Mouse (Mus musculus) forebrain, embryonic 16.5 days (tissue): ENCODE measurements at regions not wholly inside any gene's neighbourhood (a gene's known extent, or its start where the extent isn't known, plus 50 kb on each side); places are given as distances from the start of the nearest gene placed in this dataset.

Experiments used
- ATAC-seq: fragments of 200-750 bp; cut with Nextera tagmentation; 2 replicates; pipeline ENCODE4 v1.8.0; 2017; ENCODE audit warnings: mild to moderate bottlenecking, moderate library complexity
- H3K27ac ChIP-seq: fragments of 300-500 bp; sonication (generic); 2 replicates; pipeline ENCODE4 v1.5.1; 2014; ENCODE audit warnings: low read length, control low read depth
- H3K27me3 ChIP-seq: fragments of 300-500 bp; sonication (generic); replicated peaks from 2 replicates; pipeline ENCODE4 v1.6.1; 2014; ENCODE audit warnings: low read length; ENCODE audit not compliant: control insufficient read depth, insufficient read depth
- H3K36me3 ChIP-seq: fragments of 300-500 bp; sonication (generic); 2 replicates; pipeline ENCODE4 v1.6.1; 2014; ENCODE audit not compliant: control insufficient read depth, insufficient read depth
- H3K4me1 ChIP-seq: fragments of 300-500 bp; sonication (generic); replicated peaks from 2 replicates; pipeline ENCODE4 v1.6.1; 2014; ENCODE audit warnings: low read length; ENCODE audit not compliant: control insufficient read depth, insufficient read depth
- H3K4me2 ChIP-seq: fragments of 300-500 bp; sonication (generic); 2 replicates; pipeline ENCODE4 v1.6.1; 2014; ENCODE audit warnings: mild to moderate bottlenecking, low read length, control low read depth
- H3K4me3 ChIP-seq: fragments of 300-500 bp; sonication (generic); replicated peaks from 2 replicates; pipeline ENCODE4 v1.5.1; 2014; ENCODE audit warnings: mild to moderate bottlenecking, low read length, control low read depth
- H3K9ac ChIP-seq: fragments of 300-500 bp; sonication (generic); replicated peaks from 2 replicates; pipeline ENCODE4 v1.6.1; 2014; ENCODE audit warnings: low read depth, low read length, control low read depth
- H3K9me3 ChIP-seq: fragments of 300-500 bp; sonication (generic); 2 replicates; pipeline ENCODE4 v1.6.1; 2016; ENCODE audit warnings: low read length; ENCODE audit not compliant: control insufficient read depth
- WGBS: fragments of 180-500 bp; shearing (Covaris S2); extraction: QIAGEN DNeasy Blood & Tissue Kit; methylation state at CpG from one replicate; pipeline ENCODE4 v1.1.7; 2014; 5-methylcytosine and 5-hydroxymethylcytosine counted together

DNA sequence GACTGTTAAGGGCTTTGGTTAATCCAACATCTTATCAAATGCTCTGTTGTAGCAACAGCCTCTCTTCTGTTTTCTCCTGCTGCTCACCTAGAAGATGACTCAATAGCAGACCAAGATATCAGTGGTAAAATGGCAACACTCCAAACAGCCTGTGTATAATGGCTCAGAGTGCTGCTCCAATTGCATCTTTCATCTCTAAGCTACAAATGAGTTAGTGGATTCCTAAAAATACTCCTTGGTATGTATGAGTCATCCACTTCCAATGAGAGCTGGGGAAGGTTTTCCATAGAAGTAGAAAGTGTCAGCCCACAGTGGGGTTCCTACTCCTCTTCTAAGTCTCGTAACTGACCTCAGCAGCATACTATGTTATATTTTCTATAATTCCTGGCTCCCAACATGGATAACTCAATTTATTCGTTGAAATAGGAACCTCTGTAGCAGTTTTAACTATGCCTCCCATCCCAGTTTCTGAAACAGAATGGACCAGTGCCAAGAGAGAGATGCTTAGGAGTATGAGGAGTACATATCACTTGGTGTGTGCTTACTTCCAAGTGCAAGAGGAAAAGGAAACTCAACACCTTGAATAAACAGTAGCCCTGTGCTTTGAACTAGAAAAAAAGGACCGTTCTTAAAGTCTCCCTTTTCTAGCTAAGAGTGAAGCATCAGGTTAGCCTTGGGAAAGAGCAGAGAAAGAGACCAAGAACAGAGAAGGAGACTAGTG lies 612.5 kb upstream of the Klf6 start:
- no peak overlapping the region for H3K4me2 ChIP-seq
- no peak overlapping the region for H3K9ac ChIP-seq
- H3K4me1 ChIP-seq = no peaks in the 10 kb centered on the region
- H3K4me3 ChIP-seq = no peak overlapping the region
- H3K27me3 ChIP-seq = no peaks in the 10 kb centered on the region
- H3K27ac ChIP-seq = no peak overlapping the region
- no peaks in the 10 kb centered on the region for H3K9me3 ChIP-seq
- H3K36me3 ChIP-seq = no peaks in the 10 kb centered on the region
- WGBS = 58% methylated on average over 3 of the region's 3 CpGs
- no peak for ATAC-seq

DNA sequence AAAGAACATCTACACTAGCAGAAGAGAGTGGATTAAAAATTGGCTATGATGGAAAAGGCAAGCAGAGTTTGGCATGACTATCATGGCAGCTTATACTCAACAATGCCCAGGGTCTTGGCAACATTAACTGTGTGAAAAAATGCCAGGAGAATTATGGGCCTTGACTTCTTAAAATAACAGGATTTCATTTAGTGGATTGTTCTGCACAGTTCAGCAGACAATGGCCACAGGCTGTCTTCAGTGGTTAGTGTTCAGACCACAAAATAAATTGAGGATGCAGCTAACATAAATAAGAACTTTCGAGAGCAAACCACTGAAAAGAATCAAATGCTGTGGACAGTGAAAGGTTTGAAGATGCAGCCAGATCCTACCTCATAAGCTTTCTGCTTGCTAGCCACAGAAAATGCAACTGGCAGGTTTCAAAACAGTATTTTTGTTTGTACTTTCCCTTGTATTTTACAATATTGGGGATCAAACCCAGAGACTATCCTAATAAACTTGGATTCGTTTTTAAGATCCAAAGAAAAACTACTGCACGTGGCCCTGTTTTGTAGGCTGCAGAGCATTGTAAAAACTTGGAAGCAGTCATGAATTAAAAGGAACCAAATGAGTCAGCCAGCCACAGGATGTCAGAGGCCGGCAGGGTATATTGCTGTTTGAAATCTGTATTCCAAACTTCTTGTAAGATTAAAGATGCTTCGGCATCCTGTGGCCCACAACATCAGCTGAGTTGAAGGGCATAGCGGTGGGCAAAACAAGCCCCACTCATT lies 603.2 kb upstream of the Klf6 start:
- Histone ChIP-seq H3K27me3 (no peaks in the 10 kb centered on the region), H3K9ac (no peak overlapping the region), H3K36me3 (no peaks in the 10 kb centered on the region), H3K4me3 (no peak overlapping the region), H3K27ac (no peak overlapping the region), H3K4me1 (no peaks in the 10 kb centered on the region), H3K4me2 (no peak overlapping the region), H3K9me3 (no peaks in the 10 kb centered on the region)
- WGBS = 76% methylated on average over 6 of the region's 6 CpGs
- ATAC-seq = no peak

DNA sequence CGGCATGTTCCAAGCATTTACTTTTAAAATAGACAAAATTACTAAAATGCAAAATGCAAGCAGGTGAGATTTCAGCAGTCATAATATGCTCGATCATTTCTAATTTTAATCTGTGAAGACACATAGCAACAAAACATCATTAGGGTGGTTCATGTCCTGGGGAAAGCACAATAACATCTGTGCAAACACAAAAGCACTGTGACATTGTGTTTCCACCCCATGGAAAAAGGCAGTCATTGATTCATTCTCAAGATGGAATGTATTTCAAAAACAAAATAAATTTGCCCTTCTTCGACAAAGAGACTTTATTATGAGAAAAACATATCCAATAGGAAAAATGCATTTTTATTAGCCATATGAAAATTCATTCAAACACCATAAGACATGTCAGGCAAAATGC lies 601.5 kb upstream of the Klf6 start:
- Histone ChIP-seq H3K9ac (no peak overlapping the region), H3K27me3 (no peaks in the 10 kb centered on the region), H3K36me3 (no peaks in the 10 kb centered on the region), H3K9me3 (no peaks in the 10 kb centered on the region), H3K4me2 (no peak overlapping the region), H3K27ac (no peak overlapping the region), H3K4me3 (no peak overlapping the region), H3K4me1 (no peaks in the 10 kb centered on the region)
- ATAC-seq = no peak
- 81% methylated on average over 3 of the region's 3 CpGs for WGBS

DNA sequence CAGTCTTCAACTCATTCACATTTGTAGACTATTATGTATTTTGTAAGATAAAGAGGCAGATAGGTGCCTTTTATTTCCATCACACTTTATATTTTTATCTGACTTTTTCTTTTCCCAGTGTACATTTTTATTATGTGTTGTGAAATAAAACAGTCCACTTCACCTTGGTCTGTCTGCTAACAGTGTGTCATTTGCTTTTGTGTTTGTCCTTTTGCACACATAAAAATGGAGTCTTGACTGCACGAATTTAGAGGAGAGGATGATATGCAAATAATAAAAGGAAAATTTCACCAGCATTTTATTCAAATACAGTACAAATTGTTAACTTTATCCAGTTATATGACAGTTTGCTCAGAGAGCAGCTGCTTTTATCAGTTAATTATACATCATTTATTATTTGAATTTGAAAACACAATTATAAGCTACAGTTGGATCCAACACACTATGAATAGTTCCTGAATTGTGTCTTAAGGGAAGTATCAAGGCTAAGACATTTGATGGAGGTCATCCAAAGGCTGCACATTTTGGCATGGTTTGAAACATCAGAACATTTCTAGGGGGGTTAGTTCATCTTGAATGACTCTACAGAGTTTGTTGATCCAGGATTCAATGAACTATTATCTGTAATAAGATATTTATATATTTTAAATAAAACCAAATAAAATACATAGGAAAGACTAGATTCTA lies 588.6 kb upstream of the Klf6 start:
- no peak for ATAC-seq

DNA sequence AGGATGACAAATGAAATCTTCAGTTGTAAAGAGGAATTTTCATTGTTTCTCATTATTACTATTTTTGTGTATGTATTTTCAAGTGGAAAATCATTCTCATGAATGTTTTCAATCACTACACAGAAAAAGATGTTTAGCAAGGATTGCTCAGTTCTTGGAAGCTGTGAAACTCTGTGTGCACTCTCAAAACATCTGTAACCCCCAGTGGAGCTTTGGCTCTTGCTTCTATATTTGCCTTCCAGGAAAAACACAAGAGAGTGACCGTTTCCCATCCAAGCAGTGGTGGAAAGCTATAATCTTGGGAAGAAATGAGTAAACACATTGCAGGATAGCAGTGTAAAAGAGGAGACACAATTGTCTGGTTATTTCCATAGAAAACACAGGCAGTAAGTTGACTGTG lies 584.7 kb upstream of the Klf6 start:
- H3K9me3 ChIP-seq = no peaks in the 10 kb centered on the region
- no peaks in the 10 kb centered on the region for H3K36me3 ChIP-seq
- 57% methylated on average over 1 of the region's 1 CpGs for WGBS
- H3K4me2 ChIP-seq = no peak overlapping the region
- H3K4me1 ChIP-seq = no peaks in the 10 kb centered on the region
- no peak for ATAC-seq
- no peak overlapping the region for H3K9ac ChIP-seq
- H3K27ac ChIP-seq = no peak overlapping the region
- no peaks in the 10 kb centered on the region for H3K27me3 ChIP-seq
- H3K4me3 ChIP-seq = no peak overlapping the region

More for the DNA sequence above, 588.6 kb upstream of the Klf6 start:
- no peak overlapping the region for H3K27ac ChIP-seq
- 72% methylated on average over 1 of the region's 1 CpGs for WGBS
- H3K36me3 ChIP-seq = no peaks in the 10 kb centered on the region
- no peaks in the 10 kb centered on the region for H3K27me3 ChIP-seq
- no peaks in the 10 kb centered on the region for H3K9me3 ChIP-seq
- H3K4me1 ChIP-seq = no peaks in the 10 kb centered on the region
- no peak overlapping the region for H3K9ac ChIP-seq
- H3K4me2 ChIP-seq = no peak overlapping the region
- H3K4me3 ChIP-seq = no peak overlapping the region

DNA sequence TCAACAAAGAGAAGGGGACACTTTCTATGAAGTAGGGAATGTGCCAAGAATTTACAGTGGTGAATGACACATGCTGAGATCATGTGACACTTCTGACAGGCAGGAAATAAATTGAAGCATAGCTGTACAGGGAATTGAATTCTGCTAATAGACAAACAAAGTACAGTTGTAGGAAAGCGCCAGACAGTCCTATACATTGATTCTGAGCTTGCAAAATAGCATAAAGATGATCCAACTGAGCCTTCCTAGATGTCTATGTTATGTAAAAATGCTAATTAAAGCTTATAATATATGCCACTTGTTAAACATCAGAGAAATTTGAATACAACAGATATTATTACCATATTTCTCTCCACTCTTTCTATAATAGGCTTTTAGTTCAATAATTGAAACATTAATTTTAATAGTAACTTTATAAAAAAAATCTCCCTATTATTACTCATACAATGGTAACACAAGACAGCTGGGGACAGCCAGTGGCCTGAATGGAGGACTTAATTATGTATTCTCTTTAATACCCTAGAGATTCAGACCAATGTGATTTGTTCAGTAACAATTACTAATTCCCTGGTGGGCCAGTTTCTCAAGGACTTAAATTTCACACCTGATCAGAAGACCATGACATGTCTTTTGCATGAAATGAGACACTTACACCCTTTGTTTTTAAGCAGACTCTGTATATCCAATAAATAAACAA lies 571.4 kb upstream of the Klf6 start:
- Histone ChIP-seq H3K9me3 (no peaks in the 10 kb centered on the region), H3K4me3 (no peak overlapping the region), H3K27ac (no peak overlapping the region), H3K4me1 (no peaks in the 10 kb centered on the region), H3K36me3 (no peaks in the 10 kb centered on the region), H3K27me3 (no peaks in the 10 kb centered on the region), H3K4me2 (no peak overlapping the region), H3K9ac (no peak overlapping the region)
- 79% methylated on average over 1 of the region's 1 CpGs for WGBS
- ATAC-seq = no peak

DNA sequence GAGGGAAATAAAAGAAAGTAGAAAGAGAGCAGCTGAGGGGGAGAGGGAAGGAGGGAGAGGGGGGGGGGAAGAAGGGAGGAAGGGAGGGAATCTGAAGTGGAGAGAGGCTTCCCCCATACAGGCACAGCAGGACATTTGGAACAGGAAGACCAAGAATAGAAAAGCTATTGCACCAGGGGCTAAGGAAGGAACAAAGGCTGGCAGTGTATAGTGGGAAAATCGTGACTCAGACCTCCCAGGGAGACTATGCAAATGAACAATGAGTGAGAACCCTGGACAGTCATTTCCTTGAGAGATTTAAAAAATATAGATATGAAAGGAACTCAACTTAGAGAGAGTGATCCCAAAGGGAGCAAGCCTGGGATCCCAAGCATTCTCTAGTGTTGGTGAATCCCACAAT lies 559.1 kb upstream of the Klf6 start:
- H3K4me3 ChIP-seq = no peak overlapping the region
- H3K4me1 ChIP-seq = no peaks in the 10 kb centered on the region
- H3K9me3 ChIP-seq = no peaks in the 10 kb centered on the region
- H3K27me3 ChIP-seq = no peaks in the 10 kb centered on the region
- no peak overlapping the region for H3K27ac ChIP-seq
- no peaks in the 10 kb centered on the region for H3K36me3 ChIP-seq
- H3K9ac ChIP-seq = no peak overlapping the region
- ATAC-seq = 0 out of 2 replicates have a peak, but pooled peaks have one; percentile 33
- no peak overlapping the region for H3K4me2 ChIP-seq
- WGBS = 0% methylated on average over 1 of the region's 1 CpGs

DNA sequence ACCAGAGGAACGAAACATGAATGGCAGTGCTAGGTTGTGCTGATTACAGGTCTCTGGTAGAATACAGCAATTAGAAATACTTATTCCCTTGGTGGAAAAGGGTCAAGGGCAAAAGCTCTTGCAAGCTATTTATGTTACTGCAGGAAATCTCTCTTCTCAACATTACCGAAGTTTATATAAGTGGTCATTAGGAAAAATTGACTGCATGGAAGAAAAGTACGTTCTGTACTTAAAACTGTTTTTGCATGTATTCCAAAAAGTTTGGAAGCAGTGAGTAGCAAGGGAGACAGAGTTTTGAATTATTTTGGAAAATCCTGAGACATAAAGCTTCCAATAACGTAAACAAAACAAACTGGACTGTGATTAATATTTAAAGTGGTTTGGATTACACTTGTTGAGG lies 554.6 kb upstream of the Klf6 start:
- no peaks in the 10 kb centered on the region for H3K36me3 ChIP-seq
- no peak for ATAC-seq
- WGBS = 86% methylated on average over 4 of the region's 4 CpGs
- no peaks in the 10 kb centered on the region for H3K27me3 ChIP-seq
- no peaks in the 10 kb centered on the region for H3K9me3 ChIP-seq
- H3K4me1 ChIP-seq = no peaks in the 10 kb centered on the region
- no peak overlapping the region for H3K9ac ChIP-seq
- H3K4me3 ChIP-seq = no peak overlapping the region
- no peak overlapping the region for H3K4me2 ChIP-seq
- H3K27ac ChIP-seq = no peak overlapping the region

DNA sequence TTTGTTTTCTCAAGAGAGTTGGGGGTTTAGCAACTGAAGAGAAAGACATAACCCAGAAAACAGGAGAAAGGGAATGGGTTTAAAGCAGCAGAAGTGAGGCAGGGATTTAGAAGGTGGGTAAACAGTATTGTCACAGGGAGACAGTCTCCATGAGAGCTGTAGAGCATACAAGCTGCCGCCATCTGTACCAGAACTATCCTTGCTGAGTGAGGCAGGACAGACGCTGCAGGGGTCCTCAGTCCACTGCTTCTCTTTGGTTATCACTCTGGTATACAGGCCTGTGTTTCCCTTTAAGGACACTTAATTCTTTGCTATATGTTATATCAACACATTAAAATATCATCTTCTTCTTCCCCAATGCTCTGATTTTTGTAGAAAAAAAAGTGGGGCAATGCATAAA lies 548.0 kb upstream of the Klf6 start:
- WGBS = 70% methylated on average over 2 of the region's 2 CpGs
- Histone ChIP-seq H3K27ac (no peak overlapping the region), H3K27me3 (no peaks in the 10 kb centered on the region), H3K4me1 (no peaks in the 10 kb centered on the region), H3K36me3 (no peaks in the 10 kb centered on the region), H3K9ac (no peak overlapping the region), H3K4me2 (no peak overlapping the region), H3K4me3 (no peak overlapping the region), H3K9me3 (no peaks in the 10 kb centered on the region)
- no peak for ATAC-seq
